Mouse (Mus musculus) liver, embryonic 16.5 days (tissue): ENCODE results near the gene Rplp2. TPM values are rescaled to one million over a fixed set of nuclear protein-coding genes. Genes with fewer than 3 reads are reported as not detected.

Experiments
- ATAC-seq: fragments of 200-750 bp; cut with Nextera tagmentation; 2 replicates; pipeline ENCODE4 v1.8.0; 2017; ENCODE audit warnings: low read depth, mild to moderate bottlenecking, moderate number of reproducible peaks, moderate library complexity
- H3K27ac ChIP-seq: fragments of 300-500 bp; sonication (generic); 2 replicates; pipeline ENCODE4 v1.5.1; 2014; ENCODE audit warnings: mild to moderate bottlenecking, low read length
- H3K27me3 ChIP-seq: fragments of 300-500 bp; sonication (generic); 2 replicates; pipeline ENCODE4 v1.6.1; 2014; ENCODE audit warnings: low read depth, low read length, mixed read lengths; ENCODE audit not compliant: control insufficient read depth, insufficient read depth
- H3K36me3 ChIP-seq: fragments of 300-500 bp; sonication (generic); 2 replicates; pipeline ENCODE4 v1.6.1; 2014; ENCODE audit warnings: mild to moderate bottlenecking; ENCODE audit not compliant: control insufficient read depth, insufficient read depth
- H3K4me1 ChIP-seq: fragments of 300-500 bp; sonication (generic); 2 replicates; pipeline ENCODE4 v1.6.1; 2014; ENCODE audit warnings: low read depth, low read length, mixed read lengths; ENCODE audit not compliant: control insufficient read depth
- H3K4me2 ChIP-seq: fragments of 300-500 bp; sonication (generic); 2 replicates; pipeline ENCODE4 v1.6.1; 2014; ENCODE audit warnings: low read depth, low read length, mixed read lengths
- H3K4me3 ChIP-seq: fragments of 300-500 bp; sonication (generic); 2 replicates; pipeline ENCODE4 v1.5.1; 2014; ENCODE audit warnings: low read depth, mild to moderate bottlenecking, low read length
- H3K9ac ChIP-seq: fragments of 300-500 bp; sonication (generic); 2 replicates; pipeline ENCODE4 v1.6.1; 2014; ENCODE audit warnings: low read depth, low read length
- H3K9me3 ChIP-seq: fragments of 300-500 bp; sonication (generic); replicated peaks from 2 replicates; pipeline ENCODE4 v1.6.1; 2016; ENCODE audit warnings: low read length; ENCODE audit not compliant: control insufficient read depth
- WGBS: fragments of 180-500 bp; shearing (Covaris S2); extraction: QIAGEN DNeasy Blood & Tissue Kit; methylation state at CpG from one replicate; pipeline ENCODE4 v1.1.7; 2014; ENCODE audit not compliant: insufficient replicate concordance; 5-methylcytosine and 5-hydroxymethylcytosine counted together
- polyA plus RNA-seq: library from polyadenylated mRNA; unstranded; fragments of >200 nt; fragmentation: Nextera tagmentation; extraction: Ambion mirVana; gene quantifications from 2 replicates; pipeline ENCODE4 v1.2.1, GENCODE M21; 2015

Gene Rplp2
- polyA plus RNA-seq, 1 experiment from 2014 or later, result 644 TPM

DNA sequence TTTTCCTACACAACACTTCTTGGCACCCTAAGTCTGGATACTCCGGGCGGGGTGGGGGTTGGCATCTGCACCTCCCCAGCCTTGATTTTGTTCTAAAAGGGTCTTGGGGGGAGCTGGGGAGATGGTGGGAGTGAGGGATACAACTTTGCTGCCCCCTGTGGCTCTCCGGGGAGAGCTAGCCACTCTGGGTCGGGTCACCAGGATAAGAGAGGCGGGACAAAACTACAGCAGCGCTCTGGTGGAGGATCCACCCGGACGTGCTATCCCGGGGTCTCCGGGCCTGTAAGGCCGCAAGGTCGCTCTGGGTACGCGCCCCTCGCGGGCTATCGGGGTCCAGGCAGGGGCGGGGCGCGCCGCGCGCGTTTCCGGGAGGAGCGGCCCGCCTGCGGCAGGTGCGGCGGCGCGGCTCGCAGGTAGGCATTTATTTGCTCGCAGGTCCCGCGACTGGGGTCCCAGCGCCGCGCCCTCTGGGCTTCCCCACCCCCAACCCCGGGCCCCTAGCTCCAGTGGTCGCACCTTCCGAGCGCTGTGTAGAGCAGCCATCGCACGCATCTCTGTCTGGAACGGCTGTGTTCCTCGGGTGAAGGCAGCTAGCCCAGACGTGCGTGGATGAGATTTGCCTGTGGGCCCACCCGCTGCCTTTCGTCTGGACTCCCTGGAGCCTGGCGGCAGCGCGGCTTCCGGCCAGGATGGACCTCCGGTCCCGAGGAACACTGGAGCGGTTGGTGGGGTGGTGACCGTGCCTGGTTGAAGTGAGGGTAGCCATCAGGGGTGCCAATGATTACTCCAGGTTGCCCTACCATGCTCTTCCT is 14.6 kb downstream of the Rplp2 start:
- H3K9ac ChIP-seq, result peak overlapping the region; percentile 28; the same call in 1 of the 2 replicates
- no peak overlapping the region for H3K27ac ChIP-seq
- H3K4me2 ChIP-seq, result peak overlapping the region; percentile 68
- H3K9me3 ChIP-seq, result no peaks in the 10 kb centered on the region
- H3K27me3 ChIP-seq, result peaks cover 71% of the 10 kb centered on the region
- WGBS, result 3% methylated on average over 55 of the region's 59 CpGs
- H3K4me1 ChIP-seq, result peaks cover 20% of the 10 kb centered on the region
- H3K4me3 ChIP-seq, result peak overlapping the region; percentile 57
- ATAC-seq, result no peak
- H3K36me3 ChIP-seq, result no peaks in the 10 kb centered on the region

GRCm38 (mm10) chr7:141462333-141462821 is 15.2 kb downstream of the Rplp2 start:
- H3K27me3 ChIP-seq, result peaks cover 71% of the 10 kb centered on the region
- ATAC-seq, result no peak
- H3K4me3 ChIP-seq, result peak overlapping the region; percentile 57
- no peaks in the 10 kb centered on the region for H3K9me3 ChIP-seq
- 21% methylated on average over 5 of the region's 5 CpGs for WGBS
- no peak overlapping the region; the same call in 1 of the 2 replicates for H3K27ac ChIP-seq
- H3K9ac ChIP-seq, result no peak overlapping the region
- peaks cover 24% of the 10 kb centered on the region for H3K4me1 ChIP-seq
- peak overlapping the region; percentile 68; the same call in 1 of the 2 replicates for H3K4me2 ChIP-seq
- no peaks in the 10 kb centered on the region for H3K36me3 ChIP-seq

DNA sequence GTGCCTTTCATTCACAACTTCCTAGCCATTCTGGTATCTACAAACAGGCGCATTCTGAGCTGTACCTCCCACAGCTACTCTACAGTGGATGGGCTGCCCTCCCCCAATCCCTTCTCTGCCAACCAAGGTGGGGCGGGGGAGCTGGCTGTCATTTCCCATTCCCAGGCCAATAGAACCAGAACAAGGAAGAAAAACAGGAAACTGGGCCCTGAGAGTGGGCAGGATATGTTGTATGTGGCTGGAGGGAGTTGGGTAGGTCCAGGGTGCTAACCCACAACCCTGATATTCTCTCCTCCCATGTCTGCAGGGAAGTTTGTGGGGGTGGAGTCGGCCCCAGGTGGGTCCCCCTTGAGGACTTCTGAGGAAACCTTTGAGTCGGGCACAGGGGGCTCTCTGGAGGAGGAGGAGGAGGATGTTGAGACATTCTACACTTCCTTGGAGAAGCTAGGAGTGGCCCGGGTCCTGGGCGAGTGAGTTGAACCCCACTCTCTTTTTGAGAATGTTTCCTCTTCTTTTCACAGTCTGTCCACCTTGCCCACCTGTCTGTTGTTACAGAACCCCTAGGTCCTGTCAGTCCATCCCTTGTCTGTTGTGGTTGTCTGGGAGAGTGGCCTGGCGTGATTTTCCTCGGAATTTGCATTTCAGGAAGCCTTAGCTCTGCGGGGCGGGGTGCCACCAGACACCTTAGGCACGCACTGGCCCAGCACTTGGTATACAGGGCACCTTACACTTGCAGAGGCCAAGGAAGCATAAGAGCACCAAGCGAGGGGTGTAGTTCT is 16.8 kb downstream of the Rplp2 start:
- H3K9me3 ChIP-seq, result no peaks in the 10 kb centered on the region
- no peaks in the 10 kb centered on the region for H3K36me3 ChIP-seq
- no peak overlapping the region for H3K9ac ChIP-seq
- peak overlapping the region; percentile 19; the same call in 1 of the 2 replicates for H3K4me3 ChIP-seq
- H3K4me2 ChIP-seq, result peak overlapping the region; percentile 4; the same call in 1 of the 2 replicates
- H3K27ac ChIP-seq, result no peak overlapping the region
- ATAC-seq, result no peak
- peaks cover 32% of the 10 kb centered on the region for H3K4me1 ChIP-seq
- WGBS, result 23% methylated on average over 12 of the region's 12 CpGs
- H3K27me3 ChIP-seq, result peaks cover 71% of the 10 kb centered on the region

DNA sequence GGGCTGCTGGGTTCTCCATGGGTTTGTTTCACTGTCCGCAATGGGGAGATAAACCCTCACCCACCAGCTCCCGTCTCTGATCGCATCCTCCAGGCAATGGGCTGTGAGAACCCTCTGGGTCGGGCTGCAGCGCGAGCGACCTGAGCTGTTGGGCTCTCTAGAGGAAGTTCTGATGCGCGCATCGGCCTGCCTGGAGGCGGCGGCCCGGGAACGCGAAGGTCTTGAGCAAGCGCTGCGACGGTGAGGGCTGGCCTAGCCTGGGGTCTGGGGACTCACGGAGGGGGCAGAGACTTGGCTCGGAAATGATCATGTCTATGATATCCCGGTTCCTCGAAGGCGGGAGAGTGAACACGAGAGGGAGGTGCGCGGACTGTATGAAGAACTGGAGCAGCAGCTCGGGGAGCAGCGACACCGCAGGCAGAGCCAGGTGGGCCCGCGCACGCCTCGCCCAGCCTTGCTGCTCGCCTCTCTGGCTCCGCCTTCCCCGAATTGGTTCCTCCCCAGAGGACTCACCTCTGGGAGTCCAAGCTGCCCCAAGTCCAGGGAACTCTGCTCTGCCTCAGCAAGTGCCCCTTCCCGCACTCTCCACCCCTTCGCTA is 17.5 kb downstream of the Rplp2 start:
- Histone ChIP-seq H3K4me2 (peak overlapping the region; percentile 4; the same call in 1 of the 2 replicates), H3K27ac (no peak overlapping the region), H3K36me3 (no peaks in the 10 kb centered on the region), H3K4me1 (peaks cover 37% of the 10 kb centered on the region), H3K4me3 (peak overlapping the region; percentile 19; the same call in 1 of the 2 replicates), H3K9me3 (no peaks in the 10 kb centered on the region), H3K9ac (peak overlapping the region; percentile 11; the same call in 1 of the 2 replicates), H3K27me3 (peaks cover 66% of the 10 kb centered on the region)
- no peak for ATAC-seq
- WGBS, result 10% methylated on average over 38 of the region's 38 CpGs

- Histone ChIP-seq H3K27me3 (peaks cover 62% of the 10 kb centered on the region), H3K4me2 (no peak overlapping the region)
Observed at GRCm38 (mm10) chr7:141465388-141466044, 18.3 kb downstream of the Rplp2 start.

GRCm38 (mm10) chr7:141466045-141466394 is 18.9 kb downstream of the Rplp2 start:
- no peak overlapping the region for H3K4me3 ChIP-seq
- H3K4me1 ChIP-seq, result peaks cover 37% of the 10 kb centered on the region
- H3K27me3 ChIP-seq, result peaks cover 57% of the 10 kb centered on the region
- H3K27ac ChIP-seq, result no peak overlapping the region
- peaks cover 7% of the 10 kb centered on the region for H3K36me3 ChIP-seq
- H3K9me3 ChIP-seq, result no peaks in the 10 kb centered on the region
- 57% methylated on average over 7 of the region's 7 CpGs for WGBS
- H3K4me2 ChIP-seq, result no peak overlapping the region
- ATAC-seq, result no peak
- H3K9ac ChIP-seq, result no peak overlapping the region

More at GRCm38 (mm10) chr7:141465388-141466044, 18.3 kb downstream of the Rplp2 start:
- peaks cover 5% of the 10 kb centered on the region for H3K36me3 ChIP-seq
- no peak overlapping the region for H3K27ac ChIP-seq
- no peaks in the 10 kb centered on the region for H3K9me3 ChIP-seq
- no peak overlapping the region for H3K9ac ChIP-seq
- H3K4me1 ChIP-seq, result peaks cover 37% of the 10 kb centered on the region
- no peak for ATAC-seq
- no peak overlapping the region for H3K4me3 ChIP-seq
- 50% methylated on average over 10 of the region's 10 CpGs for WGBS

DNA sequence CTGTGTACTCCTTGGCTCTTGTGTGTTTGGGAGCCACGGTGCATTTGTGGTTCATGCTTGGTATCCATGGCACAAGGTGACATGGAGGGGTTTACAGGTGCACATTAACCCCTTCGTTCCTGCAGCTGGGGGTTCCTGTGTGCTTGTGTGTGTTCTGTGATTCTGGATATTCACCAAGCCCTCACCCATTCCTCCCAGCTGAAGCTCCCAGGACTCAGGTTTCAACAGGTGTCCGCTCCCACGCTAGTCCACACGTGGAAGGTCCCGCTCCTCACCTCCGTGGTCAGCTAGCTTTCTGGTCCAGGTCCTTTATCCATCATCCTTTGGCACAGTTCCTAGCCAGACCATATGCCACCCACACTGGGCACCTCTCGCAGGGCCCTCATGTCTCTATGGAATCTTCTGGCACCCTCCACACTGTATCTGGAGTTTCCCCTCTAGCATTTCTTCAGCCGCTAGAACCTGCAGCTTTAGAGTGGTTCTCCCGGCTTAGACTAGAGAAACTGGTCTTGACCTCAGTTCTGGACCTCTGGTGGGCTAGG is 19.5 kb downstream of the Rplp2 start:
- peak overlapping the region; percentile 75 for H3K4me3 ChIP-seq
- peak overlapping the region; percentile 97 for H3K4me2 ChIP-seq
- 0 out of 2 replicates have a peak overlapping the region, but pooled peaks have one; percentile 45 for H3K27ac ChIP-seq
- ATAC-seq, result no peak
- H3K9ac ChIP-seq, result peak overlapping the region; percentile 85
- no peaks in the 10 kb centered on the region for H3K9me3 ChIP-seq
- 57% methylated on average over 10 of the region's 10 CpGs for WGBS
- peaks cover 37% of the 10 kb centered on the region for H3K4me1 ChIP-seq
- H3K36me3 ChIP-seq, result peaks cover 9% of the 10 kb centered on the region
- peaks cover 51% of the 10 kb centered on the region for H3K27me3 ChIP-seq
